Mouse (Mus musculus): ENCODE measurements around the gene Rab3ip.

The Rab3ip gene

GRCm38 (mm10) chr10:116957867-116958551 lies 7.4 kb upstream of the Rab3ip start:
- no peak for DNase-seq

DNA sequence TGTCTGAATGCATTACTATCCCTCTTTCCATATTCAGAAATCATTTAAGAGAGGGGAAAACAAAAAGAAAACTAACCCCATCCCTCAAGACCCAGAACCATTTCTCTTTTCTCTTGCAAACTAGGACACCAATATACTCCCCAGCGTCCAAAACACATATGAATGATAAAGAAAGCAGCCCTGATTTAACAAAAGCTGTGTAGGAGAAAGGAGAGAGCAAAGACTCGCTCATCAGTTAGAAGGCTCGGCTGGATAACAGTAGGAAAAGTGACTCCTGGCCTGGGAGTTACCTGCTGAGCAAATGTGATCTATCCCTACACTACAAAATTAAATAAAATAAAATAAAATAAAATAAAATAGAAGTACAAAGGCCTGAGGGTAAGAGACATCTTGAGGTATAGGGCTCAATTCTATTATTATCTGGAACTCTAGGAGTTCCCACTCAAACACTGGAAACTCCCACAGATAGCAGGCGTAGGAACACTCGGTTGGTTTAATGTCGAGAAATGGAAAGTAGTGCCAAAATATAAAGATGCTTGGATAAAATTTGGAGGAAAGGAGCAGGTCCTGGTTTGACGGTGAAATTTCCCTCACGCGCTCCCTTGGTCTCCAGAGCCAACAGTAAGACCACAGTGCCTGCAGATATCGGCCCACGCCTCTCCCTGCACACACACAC lies 6.1 kb upstream of the Rab3ip start:
- DNase-seq = no peak

- DNase-seq = peak; percentile 16 to 32
Measured at GRCm38 (mm10) chr10:116955191-116955590, 4.6 kb upstream of the Rab3ip start.

DNA sequence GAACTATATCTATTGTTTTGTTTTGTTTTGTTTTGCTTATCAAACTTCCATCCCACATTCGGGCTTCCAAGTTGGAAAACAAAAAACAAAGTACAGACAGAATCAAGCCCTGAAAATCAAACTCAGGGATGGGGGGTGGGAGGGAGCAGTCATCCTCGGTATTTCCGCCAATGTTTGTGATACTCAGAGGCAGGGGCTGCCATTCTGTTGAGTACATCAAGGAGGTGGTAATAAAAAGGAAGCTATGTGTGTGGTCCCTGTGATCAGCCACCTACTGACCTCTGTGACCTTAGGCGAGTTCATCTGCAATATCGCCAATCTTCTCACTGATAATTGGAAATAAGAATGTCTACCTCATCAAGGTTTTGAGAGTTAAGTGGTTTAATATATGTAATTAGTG lies 317 bp upstream of the Rab3ip start:
- no peak for DNase-seq

DNA sequence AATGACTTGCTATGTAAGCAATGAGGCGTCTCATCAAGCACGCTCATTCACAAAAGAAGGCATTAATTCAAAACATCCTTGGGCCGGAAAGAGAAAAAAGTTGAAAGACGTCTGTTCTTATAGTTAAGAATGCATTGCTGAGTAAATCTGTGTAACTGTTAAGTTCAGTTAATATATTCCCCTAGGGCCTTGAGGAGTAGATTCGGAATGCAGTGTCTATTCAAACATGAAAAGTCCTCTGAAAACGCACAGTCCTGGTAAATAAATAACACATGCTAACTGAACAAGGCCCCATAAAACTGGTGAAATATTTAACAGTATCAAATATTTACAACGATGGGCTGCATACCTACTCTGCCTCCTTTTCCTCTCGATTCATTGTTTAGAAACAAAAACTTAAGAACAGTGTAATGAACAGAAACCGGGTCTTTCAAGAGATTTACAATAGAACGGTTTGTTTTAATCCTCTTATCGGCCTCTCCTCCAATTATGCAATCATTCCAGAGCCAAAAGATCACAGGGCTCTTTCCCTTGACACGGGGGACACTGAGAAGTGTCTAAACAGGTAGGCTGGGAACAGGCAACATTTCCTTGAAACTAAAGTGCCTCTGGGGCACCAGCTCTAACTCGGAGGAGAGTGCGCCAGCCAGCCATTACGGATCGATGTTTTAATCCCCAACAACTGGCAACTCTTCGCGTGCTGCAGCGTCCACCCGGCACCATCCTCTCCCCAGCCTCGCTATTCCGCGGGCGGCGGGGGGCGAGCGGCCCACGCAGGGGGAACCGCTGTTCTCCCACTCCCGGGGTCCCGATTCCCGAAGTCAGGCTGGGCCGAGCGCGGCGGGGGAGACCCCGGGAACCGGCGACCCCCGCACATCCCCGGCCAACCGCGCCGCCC lies 1.2 kb downstream of the Rab3ip start:
- DNase-seq = peak in 1 of 2 experiments; percentile 54

DNA sequence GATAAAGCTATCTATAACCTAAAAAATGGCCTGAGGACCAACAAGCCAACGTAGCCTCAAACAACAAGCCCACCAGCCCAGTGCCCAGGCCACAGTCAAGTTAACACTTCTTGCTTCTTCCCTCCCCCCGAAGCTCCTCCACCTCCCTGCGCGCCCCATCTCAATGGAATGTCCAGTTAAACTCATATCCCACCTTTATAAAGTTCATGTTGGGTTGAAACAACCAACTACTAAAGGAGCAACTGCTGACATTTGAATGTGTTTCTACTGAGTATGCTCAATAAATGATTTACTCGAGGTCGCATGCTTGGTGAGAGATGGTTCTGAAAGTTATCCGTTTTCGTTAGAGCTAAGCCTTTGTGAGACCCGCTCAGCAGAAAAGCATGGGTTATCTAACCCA lies 2.2 kb downstream of the Rab3ip start:
- no peak for DNase-seq

DNA sequence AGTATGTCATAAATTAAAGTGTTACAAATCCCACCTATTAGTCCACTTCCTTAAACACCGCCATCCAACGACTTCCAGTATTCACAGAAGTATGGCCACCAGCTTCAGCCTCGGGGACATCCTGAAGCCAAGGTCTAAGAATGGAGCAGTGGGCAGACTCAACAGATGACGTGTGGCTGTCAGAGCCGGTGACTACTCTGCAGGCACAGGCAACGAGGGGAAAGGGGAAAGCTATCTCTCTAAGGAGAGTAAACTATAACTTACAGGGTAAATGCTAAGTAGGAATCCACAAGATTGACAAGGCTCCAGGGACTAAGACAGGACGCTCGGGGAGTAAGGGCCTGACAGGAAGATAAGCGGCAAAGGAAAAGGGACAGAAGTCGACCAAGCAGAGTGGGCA lies 5.6 kb downstream of the Rab3ip start:
- DNase-seq = no peak

- DNase-seq = no peak
Measured at GRCm38 (mm10) chr10:116944144-116944543, 6.4 kb downstream of the Rab3ip start.

DNA sequence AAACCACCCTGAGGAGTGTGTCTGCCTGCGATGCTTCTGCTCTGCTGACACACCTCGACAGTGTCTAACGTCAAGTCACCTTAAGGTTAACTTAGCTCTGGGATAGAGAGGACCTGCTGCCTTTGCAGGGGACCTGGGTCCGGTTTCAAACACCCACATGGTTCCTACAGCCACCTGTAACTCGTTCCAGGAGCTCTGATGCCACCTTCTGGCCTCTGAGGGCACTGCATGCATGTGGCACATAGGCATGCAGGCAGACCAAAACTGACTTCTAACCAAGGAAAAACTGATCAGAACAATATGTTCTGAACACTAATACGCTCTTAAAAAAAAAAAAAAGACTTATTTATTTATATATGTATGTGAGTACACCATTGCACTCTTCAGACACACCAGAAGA lies 7.5 kb downstream of the Rab3ip start:
- DNase-seq = peak in 1 of 2 experiments; percentile 22

- no peak for DNase-seq
Measured at GRCm38 (mm10) chr10:116935028-116935427, 15.5 kb downstream of the Rab3ip start.

GRCm38 (mm10) chr10:116933794-116934193 lies 16.8 kb downstream of the Rab3ip start:
- no peak for DNase-seq

DNA sequence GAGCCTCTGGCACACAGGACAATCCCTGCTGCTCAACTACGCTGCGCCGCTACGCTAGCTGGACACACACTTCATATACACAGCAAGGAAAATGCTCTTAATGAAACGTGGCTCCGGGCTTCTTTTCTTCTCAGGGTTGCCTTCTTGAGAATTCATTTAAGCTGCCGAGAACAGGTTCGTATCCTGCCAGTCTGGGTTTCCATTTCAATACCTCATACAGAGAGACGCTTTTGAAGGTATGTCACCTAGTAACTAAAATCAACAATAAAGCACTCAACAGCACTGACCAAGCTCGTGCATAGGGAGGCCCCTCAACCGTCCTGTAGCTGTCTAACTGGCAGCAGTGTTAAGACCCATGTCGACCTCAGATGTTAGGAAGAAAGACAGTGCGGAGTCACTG lies 18.2 kb downstream of the Rab3ip start:
- no peak for DNase-seq

GRCm38 (mm10) chr10:116931497-116932179 lies 18.9 kb downstream of the Rab3ip start:
- no peak for DNase-seq

GRCm38 (mm10) chr10:116930936-116931335 lies 19.6 kb downstream of the Rab3ip start:
- no peak for DNase-seq

DNA sequence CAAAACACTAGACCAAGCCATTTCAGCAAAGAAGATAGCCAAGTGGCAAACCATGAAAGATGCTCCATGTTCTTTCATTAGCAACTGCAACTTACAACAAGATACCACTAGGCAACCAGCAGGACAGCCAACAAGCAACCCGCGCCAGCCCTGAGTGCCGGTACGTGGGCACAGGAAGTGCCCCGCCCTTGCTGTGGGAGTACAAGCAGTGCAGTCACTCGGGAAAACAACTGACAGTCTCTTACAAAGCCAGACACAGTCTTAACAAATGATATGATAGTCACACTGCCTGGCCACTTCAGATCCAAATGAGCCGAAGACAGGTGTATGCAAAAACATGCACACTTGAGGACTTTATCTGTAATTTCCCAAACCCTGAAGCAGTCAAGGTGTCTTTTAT lies 20.1 kb downstream of the Rab3ip start:
- peak; percentile 42 to 64 for DNase-seq

DNA sequence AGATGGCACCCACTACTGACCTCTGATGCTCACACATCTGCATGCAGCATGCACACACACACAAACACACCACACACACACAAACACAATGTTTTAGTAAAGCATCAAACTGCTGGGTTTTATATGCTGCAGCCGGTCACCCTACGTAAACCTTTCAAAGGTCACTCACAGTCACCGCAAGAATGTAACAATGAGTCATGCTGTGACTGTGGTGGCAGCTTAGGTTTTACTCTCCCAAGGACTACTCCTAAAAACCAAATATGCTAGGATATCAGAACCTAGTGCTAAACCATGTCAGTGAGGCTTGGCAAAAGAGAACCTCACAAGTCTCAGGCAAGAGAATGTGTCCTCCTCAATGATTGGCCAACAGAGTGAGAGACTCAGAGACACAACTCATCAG lies 21.7 kb downstream of the Rab3ip start:
- no peak for DNase-seq

GRCm38 (mm10) chr10:116926428-116927113 lies 24.0 kb downstream of the Rab3ip start:
- DNase-seq = no peak

DNA sequence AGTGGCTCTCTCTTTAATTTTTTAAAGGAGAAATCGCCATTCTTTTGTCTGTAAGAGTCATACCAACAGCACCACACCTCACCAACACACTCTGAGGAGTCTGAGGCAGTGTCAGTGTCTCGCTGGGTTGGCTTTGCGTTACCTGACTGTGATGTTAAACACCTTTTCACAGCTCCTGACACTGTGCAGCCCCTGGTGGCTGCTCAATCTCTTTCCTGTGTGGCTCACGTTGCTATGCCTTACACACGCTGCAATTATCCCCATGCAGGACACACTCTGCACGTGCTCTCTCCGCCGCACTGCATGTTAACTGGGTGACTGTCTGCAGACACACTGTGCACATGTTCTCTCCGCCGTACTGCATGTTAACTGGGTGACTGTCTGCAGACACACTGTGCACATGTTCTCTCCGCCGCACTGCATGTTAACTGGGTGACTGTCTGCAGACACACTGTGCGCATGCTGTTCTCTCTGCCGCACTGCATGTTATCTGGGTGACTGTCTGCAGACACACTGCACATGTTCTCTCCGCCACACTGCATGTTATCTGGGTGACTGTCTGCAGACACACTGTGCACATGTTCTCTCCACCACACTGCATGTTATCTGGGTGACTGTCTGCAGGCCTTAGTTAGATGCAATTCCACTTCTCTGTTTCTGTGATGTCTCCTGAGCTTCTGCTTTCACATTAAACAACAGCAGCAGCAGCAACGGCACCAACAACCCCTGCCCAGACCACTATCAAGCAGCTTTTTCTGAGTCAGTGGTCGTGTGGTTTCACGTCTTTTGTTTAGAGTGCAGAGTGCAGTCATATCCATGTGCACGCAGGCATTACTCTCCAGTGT lies 26.7 kb downstream of the Rab3ip start:
- DNase-seq = no peak

DNA sequence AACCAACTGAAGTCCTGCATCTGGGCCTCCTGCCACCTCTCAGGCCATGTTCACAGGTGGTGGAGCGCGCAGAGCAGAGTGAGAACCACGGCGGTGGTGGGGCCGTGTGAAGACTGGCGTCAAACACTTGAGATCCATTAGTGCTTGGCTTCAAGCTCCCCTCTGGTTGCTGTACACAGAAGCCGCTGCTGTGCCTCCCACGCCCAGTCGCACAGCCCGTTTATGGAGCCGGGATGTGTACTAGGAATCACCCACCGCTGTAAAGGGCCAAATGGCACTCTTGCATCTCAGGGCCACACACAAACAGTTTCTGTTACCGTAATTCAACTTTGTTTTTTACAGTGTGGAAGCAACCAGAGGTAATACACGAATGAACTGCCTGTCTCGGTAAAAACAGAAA lies 28.4 kb downstream of the Rab3ip start:
- DNase-seq = no peak

DNA sequence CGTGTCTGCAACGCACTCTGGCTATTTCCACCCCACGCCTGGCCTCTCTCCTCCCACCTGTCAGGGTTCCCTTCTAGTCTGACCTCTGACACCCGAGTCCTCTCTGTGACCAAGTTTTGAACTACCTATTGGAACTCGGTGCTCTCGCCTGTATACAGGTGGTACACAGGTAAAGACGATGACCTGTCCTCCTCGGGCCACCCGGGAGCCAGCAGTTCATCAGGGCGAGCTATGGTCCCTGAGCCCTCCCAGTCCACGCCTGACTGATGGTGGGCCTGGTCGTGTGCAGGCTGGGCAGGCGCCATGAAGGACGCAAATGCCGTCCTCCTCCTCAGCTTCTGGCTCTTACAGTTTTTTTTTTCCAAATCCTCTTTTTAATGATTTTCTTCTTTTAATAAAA lies 29.2 kb downstream of the Rab3ip start:
- no peak for DNase-seq

DNA sequence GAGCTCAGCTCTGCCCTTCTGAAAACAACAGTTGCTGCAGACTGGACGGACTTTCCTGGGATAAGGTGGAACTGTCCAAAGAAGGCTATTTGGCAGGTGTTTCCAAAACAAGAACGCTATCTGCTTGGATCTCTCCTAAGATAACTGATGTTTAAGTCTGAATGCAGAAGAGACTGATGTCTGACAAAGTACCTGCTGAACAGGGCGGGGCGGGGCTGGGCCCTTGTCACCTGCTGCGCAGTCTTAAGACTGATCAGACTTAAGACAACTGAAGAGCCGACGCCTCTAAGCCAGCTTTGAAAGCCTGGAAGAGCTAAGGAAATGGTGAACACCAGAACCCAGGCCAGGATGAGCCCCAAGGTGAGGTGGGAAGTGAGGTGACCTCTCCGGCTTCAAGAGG lies 29.9 kb downstream of the Rab3ip start:
- DNase-seq = no peak
